Mouse (Mus musculus): ENCODE data around the gene Cdyl2.

DNA sequence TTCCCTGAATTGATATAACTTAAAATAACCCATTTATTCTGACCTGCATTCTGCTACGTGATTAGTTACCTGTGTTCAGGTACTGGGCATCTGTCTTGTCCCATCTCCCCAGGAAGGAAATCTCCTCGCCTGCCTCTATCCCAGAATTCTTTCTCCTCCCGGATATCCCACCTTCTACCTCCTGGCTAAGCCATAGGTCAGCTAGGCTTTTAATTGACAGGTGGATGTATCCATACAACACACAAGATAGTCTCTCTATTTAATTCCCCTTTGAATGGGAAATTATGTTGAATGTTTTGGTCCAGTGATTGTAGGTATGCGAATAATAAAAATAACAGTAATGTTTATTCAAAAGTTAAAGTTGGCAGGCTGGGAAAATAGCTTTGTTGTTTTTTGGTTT is 59.7 kb downstream of the Cdyl2 start:
- TF ChIP-seq CTCF (IDR thresholded peaks at IDR 0.05; ENCODE audit: low read depth, low read length) (no peak), TAL1 (conservative IDR thresholded peaks at IDR 0.05; ENCODE audit: low read depth, low read length) (no peak), GATA1 (IDR thresholded peaks at IDR 0.05; ENCODE audit: borderline replicate concordance, low read length) (no peak)
